Mouse (Mus musculus): ENCODE results near the gene Gipc1. TPM values are rescaled to one million over a fixed set of nuclear protein-coding genes. Genes with fewer than 3 reads are reported as not detected.

The Gipc1 gene
- total and polyA plus RNA-seq, 2 experiments from 2014 or later = 74.2 to 111 TPM

DNA sequence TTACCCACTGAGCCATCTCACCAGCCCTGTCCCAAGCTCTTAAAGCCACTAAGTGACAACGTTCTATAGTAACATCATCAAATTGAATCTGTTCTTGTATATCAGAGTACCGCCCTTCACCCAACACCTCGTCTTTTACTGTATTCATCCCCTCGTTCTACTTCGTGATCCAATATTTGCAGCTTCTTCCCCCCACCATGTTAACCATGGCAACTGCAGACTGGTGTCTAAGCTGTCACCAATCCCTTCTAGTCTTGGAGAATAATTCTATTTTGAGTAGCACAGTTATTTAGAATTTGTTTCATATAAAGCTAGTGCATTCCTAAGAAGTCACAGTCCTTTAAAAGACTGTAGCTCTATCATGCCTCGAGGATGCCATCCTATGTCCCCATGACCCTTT lies 36.8 kb downstream of the Gipc1 start:
- WGBS = 87% methylated on average over 6 of the region's 6 CpGs
- H3K27me3 ChIP-seq (ENCODE audit: insufficient read depth, low read length) = no peaks in the 10 kb centered on the region
- H3K4me2 ChIP-seq (ENCODE audit: low read depth, low read length, poor library complexity, severe bottlenecking) = no peak overlapping the region
- no peak overlapping the region for H3K9ac ChIP-seq (replicated peaks; ENCODE audit: low read length, poor library complexity, severe bottlenecking)
- no peak for TF ChIP-seq CTCF (IDR thresholded peaks at IDR 0.05)
- peaks cover 40% of the 10 kb centered on the region for H3K36me3 ChIP-seq (ENCODE audit: insufficient read depth, low read length)
- H3K4me3 ChIP-seq (ENCODE audit: low read depth, low read length) = no peak overlapping the region
- no peak for ATAC-seq (ENCODE audit: low FRiP score)
- no peak overlapping the region for H3K27ac ChIP-seq (ENCODE audit: low read depth, low read length)
- no peaks in the 10 kb centered on the region for H3K9me3 ChIP-seq (ENCODE audit: low read length)
- DNase-seq (ENCODE audit: low spot score) = no peak
- H3K4me1 ChIP-seq (ENCODE audit: insufficient read depth, low read length) = no peaks in the 10 kb centered on the region

DNA sequence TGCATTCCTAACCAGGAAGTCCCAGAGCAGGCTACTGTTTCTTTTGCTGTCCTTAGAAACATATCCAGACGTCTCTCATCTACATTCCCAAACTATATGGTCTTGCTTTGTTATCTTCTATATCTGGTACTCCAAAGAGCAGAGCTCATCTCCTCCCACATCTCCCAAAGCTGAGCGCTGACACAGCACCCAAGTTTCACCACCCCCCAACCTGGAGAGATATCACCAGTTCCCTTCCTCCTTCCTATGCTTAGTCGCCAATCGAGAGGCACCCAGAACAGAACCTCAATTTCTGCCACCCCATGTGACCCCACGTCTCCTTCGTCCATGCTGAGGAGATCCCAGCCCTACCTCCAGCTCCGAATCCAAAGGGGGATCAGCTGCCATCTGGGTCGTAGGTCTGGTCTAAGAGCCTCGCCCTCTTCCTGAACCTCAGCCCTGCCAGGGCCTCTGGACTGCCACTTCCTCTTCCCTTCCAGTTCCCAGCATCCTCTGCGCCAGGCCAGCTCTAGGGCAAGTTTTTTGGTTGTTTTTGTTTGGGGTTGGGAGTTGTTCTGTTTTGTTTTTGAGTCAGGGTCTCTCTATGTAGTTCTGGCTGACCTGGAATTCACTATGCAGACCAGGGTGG lies 41.2 kb downstream of the Gipc1 start:
- Histone ChIP-seq H3K4me3 (ENCODE audit: low read depth, low read length) (no peak overlapping the region), H3K27me3 (ENCODE audit: insufficient read depth, low read length) (no peaks in the 10 kb centered on the region), H3K9ac (replicated peaks; ENCODE audit: low read length, poor library complexity, severe bottlenecking) (no peak overlapping the region), H3K27ac (ENCODE audit: low read depth, low read length) (no peak overlapping the region), H3K9me3 (ENCODE audit: low read length) (no peaks in the 10 kb centered on the region), H3K4me2 (ENCODE audit: low read depth, low read length, poor library complexity, severe bottlenecking) (no peak overlapping the region), H3K36me3 (ENCODE audit: insufficient read depth, low read length) (peaks cover 31% of the 10 kb centered on the region), H3K4me1 (ENCODE audit: insufficient read depth, low read length) (peaks cover 17% of the 10 kb centered on the region; the same call in 1 of the 2 replicates)
- WGBS = 89% methylated on average over 10 of the region's 10 CpGs
- ATAC-seq (ENCODE audit: low FRiP score) (no peak), DNase-seq (ENCODE audit: low spot score) (no peak)
- no peak for TF ChIP-seq CTCF (IDR thresholded peaks at IDR 0.05)

DNA sequence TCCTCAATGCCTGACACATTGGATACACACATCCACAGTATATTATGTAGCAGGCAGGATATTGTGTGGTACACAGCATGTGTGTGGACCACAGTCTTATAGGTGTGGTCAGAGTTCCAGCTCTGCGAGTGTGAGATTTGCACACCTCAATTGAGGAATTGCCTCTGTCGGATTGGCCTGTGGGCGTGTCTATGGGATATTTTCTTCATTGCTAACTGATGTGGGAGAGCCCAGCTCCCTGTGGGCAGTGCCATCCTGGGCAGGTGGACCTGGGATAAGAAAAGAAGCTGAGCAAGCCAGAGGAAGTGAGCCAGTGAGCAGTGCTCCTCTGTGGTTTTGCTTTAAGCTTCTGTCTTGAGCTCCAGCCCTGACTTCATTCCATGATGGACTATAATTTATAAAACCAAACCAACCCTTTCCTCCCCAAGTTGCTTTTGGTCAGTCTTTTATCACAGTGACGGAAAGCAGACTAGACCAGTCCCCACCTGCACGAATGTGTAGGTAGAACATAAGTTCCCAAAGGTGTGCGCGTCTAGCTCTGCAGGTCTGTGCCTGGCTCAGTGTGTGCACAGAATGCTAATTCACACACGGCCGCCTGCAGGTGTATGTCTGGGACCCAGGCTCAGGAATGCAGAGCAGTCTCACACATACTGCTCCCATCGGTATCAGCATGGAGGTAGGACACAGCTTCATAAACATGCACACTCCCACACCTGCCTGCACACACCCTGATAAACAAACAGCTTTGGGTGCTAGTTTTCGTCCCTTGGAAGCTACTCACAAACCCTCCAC lies 42.1 kb downstream of the Gipc1 start:
- Histone ChIP-seq H3K27ac (ENCODE audit: low read depth, low read length) (no peak overlapping the region), H3K4me1 (ENCODE audit: insufficient read depth, low read length) (peaks cover 17% of the 10 kb centered on the region; the same call in 1 of the 2 replicates), H3K4me2 (ENCODE audit: low read depth, low read length, poor library complexity, severe bottlenecking) (no peak overlapping the region), H3K4me3 (ENCODE audit: low read depth, low read length) (no peak overlapping the region), H3K9me3 (ENCODE audit: low read length) (no peaks in the 10 kb centered on the region), H3K27me3 (ENCODE audit: insufficient read depth, low read length) (no peaks in the 10 kb centered on the region), H3K9ac (replicated peaks; ENCODE audit: low read length, poor library complexity, severe bottlenecking) (no peak overlapping the region), H3K36me3 (ENCODE audit: insufficient read depth, low read length) (peaks cover 29% of the 10 kb centered on the region)
- WGBS = 87% methylated on average over 11 of the region's 11 CpGs
- ATAC-seq (ENCODE audit: low FRiP score) (no peak), DNase-seq (ENCODE audit: low spot score) (no peak)
- no peak for TF ChIP-seq CTCF (IDR thresholded peaks at IDR 0.05)

DNA sequence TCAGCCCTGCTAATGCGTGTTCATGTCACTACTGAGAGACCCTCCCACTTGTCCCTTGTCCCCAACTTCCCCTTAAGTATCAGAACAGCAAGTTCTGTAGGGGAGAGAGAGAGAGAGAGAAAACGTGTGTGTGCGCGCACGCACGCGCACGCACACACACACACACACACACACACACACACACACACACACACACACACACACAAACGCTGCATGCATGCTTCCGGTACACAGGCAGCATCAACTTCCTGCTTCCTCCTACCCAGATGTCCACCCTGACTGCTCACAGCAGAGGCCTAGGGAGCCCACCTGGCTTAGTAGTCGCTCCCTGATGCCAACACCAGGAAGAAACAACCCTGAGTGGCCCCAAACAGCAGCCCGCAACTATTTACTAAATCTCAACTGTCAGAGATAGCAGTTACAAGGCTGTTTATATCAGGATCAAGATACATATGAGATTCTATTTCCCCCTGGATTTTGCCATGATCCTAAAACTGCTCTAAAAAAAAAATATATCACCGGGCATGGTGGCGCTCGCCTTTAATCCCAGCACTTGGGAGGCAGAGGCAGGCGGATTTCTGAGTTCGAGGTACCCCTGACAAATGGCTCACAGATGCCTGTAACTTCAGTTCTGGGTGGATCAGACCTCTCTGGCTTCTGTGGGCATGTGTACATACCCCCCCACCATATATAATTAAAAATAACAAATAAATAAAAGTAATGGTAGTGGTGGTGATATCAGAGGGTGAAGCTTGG lies 43.1 kb downstream of the Gipc1 start:
- Histone ChIP-seq H3K36me3 (ENCODE audit: insufficient read depth, low read length) (peaks cover 24% of the 10 kb centered on the region), H3K27ac (ENCODE audit: low read depth, low read length) (no peak overlapping the region), H3K4me1 (ENCODE audit: insufficient read depth, low read length) (peaks cover 17% of the 10 kb centered on the region; the same call in 1 of the 2 replicates), H3K4me2 (ENCODE audit: low read depth, low read length, poor library complexity, severe bottlenecking) (no peak overlapping the region), H3K9ac (replicated peaks; ENCODE audit: low read length, poor library complexity, severe bottlenecking) (no peak overlapping the region), H3K4me3 (ENCODE audit: low read depth, low read length) (no peak overlapping the region), H3K27me3 (ENCODE audit: insufficient read depth, low read length) (no peaks in the 10 kb centered on the region), H3K9me3 (ENCODE audit: low read length) (no peaks in the 10 kb centered on the region)
- DNase-seq (ENCODE audit: low spot score) (no peak), ATAC-seq (ENCODE audit: low FRiP score) (no peak)
- TF ChIP-seq CTCF (IDR thresholded peaks at IDR 0.05) = no peak
- WGBS = 87% methylated on average over 17 of the region's 17 CpGs

DNA sequence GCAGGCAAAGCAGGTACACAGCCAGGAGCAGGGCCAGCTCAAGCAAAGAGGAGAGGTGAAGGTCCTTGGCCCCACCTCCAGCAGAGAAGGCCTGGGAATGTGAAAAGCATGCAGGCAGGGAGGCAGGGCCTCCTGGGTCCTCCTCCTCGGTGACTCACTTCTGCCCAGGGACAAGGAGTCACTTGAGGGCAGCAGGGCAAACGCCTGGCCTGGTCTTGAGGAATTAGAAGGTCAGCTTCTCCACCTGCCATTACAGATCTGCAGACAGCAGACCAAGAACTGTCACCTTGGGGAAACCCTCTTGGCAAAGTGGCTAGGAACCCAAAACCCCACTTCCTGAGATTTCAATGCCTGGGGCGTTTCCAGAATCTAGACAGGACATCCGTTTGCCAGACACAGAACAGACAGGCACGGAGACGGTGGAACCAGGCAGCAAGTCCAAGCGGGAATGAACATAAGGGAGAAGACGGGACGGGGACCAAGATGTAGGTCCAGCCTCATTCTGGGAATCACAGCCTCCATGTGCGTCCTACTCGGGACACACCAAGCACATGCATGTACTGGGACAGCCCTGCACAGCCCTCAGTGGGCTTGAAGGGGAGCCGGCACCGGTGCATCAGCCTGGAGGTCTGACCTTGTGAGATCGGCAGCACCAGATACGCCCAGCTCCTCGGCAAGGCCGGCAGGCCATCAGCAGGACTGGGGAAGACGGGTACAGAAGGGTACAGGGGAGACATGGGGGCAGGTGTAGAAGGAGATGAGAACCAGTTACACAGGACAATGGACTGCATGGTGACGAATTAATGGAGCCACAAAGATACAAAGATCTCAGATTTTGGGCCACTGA lies 45.1 kb downstream of the Gipc1 start:
- Histone ChIP-seq H3K27ac (ENCODE audit: low read depth, low read length) (peak overlapping the region; percentile 79), H3K4me1 (ENCODE audit: insufficient read depth, low read length) (peaks cover 17% of the 10 kb centered on the region; the same call in 1 of the 2 replicates), H3K4me2 (ENCODE audit: low read depth, low read length, poor library complexity, severe bottlenecking) (peak overlapping the region; percentile 91), H3K36me3 (ENCODE audit: insufficient read depth, low read length) (peaks cover 4% of the 10 kb centered on the region), H3K27me3 (ENCODE audit: insufficient read depth, low read length) (no peaks in the 10 kb centered on the region), H3K4me3 (ENCODE audit: low read depth, low read length) (peak overlapping the region; percentile 92), H3K9me3 (ENCODE audit: low read length) (no peaks in the 10 kb centered on the region), H3K9ac (replicated peaks; ENCODE audit: low read length, poor library complexity, severe bottlenecking) (peak overlapping the region; percentile 95)
- DNase-seq (ENCODE audit: low spot score) (no peak), ATAC-seq (ENCODE audit: low FRiP score) (peak; percentile 4; the same call in 1 of the 2 replicates)
- 53% methylated on average over 19 of the region's 19 CpGs for WGBS
- 0 out of 2 replicates have a peak, but pooled peaks have one; percentile 13 for TF ChIP-seq CTCF (IDR thresholded peaks at IDR 0.05)

Measured in midbrain, postnatal 0 days (tissue).